Mouse (Mus musculus) G1E (cell line): ENCODE data around the gene Nccrp1. TPM values are rescaled to one million over a fixed set of nuclear protein-coding genes. Genes with fewer than 3 reads are reported as not detected.
A peak's percentile ranks its signal among the peaks of the same experiment; 100 is the strongest.

Source experiments
- ATAC-seq: 2 replicates; pipeline ENCODE4 v1.8.0; 2016; ENCODE audit warnings: mild to moderate bottlenecking; ENCODE audit not compliant: insufficient number of reproducible peaks, poor library complexity, low FRiP score, severe bottlenecking; ENCODE audit errors: extremely low read depth
- DNase-seq: peaks from one replicate; pipeline ENCODE4 v3.0.0; 2012; ENCODE audit warnings: low spot score
- H3K27me3 ChIP-seq: 2 replicates; pipeline ENCODE4 v1.6.1; 2012; ENCODE audit warnings: mild to moderate bottlenecking, low read length, inconsistent platforms; ENCODE audit not compliant: insufficient read depth
- H3K36me3 ChIP-seq: replicated peaks from 2 replicates; pipeline ENCODE3; 2012; ENCODE audit warnings: mild to moderate bottlenecking, inconsistent platforms
- H3K4me1 ChIP-seq: 2 replicates; pipeline ENCODE4 v1.6.1; 2012; ENCODE audit warnings: low read depth, low read length, inconsistent platforms, mixed read lengths; ENCODE audit not compliant: insufficient read depth
- H3K4me3 ChIP-seq: 2 replicates; pipeline ENCODE4 v1.5.1; 2012; ENCODE audit warnings: low read depth, mild to moderate bottlenecking, inconsistent platforms, low read length, moderate library complexity, mixed read lengths
- H3K9me3 ChIP-seq: replicated peaks from 2 replicates; pipeline ENCODE4 v1.6.1; 2012; ENCODE audit warnings: inconsistent platforms
- CTCF ChIP-seq: IDR thresholded peaks from 2 replicates; pipeline ENCODE4 v1.5.1; 2012; ENCODE audit warnings: low read depth, low read length, inconsistent platforms, mixed read lengths
- GATA1 ChIP-seq: IDR thresholded peaks from 2 replicates; pipeline ENCODE4 v1.6.1; 2012; ENCODE audit warnings: borderline replicate concordance, low read length, inconsistent platforms, mixed read lengths
- GATA2 ChIP-seq: IDR thresholded peaks from 2 replicates; pipeline ENCODE4 v1.6.1; 2012; ENCODE audit warnings: low read depth, low read length, inconsistent platforms, borderline replicate concordance
- POLR2AphosphoS5 ChIP-seq: IDR thresholded peaks from 2 replicates; pipeline ENCODE4 v1.6.1; 2012; ENCODE audit warnings: low read depth, low read length, inconsistent platforms; ENCODE audit not compliant: insufficient replicate concordance
- TAL1 ChIP-seq: conservative IDR thresholded peaks from 2 replicates; pipeline ENCODE4 v1.6.1; 2012; ENCODE audit warnings: low read depth, low read length, inconsistent platforms, mixed read lengths
- polyA plus RNA-seq: library from polyadenylated mRNA; stranded (reverse); fragments of >175 nt; gene quantifications from 2 replicates; pipeline ENCODE4 v1.2.3, GENCODE M21; 2012
- total RNA-seq, 2 experiments: library from RNA; stranded (forward) in 1 of 2; stranded (reverse) in 1 of 2; fragments of 200-1000 nt in 1 of 2; fragments of >200 nt in 1 of 2; fragmentation: Nextera tagmentation in 1 of 2; gene quantifications; 2 replicates each; pipeline ENCODE4 v1.2.3; 2014 to 2017

The Nccrp1 gene
- total and polyA plus RNA-seq, 3 experiments: 0.07 TPM; not detected in 2

DNA sequence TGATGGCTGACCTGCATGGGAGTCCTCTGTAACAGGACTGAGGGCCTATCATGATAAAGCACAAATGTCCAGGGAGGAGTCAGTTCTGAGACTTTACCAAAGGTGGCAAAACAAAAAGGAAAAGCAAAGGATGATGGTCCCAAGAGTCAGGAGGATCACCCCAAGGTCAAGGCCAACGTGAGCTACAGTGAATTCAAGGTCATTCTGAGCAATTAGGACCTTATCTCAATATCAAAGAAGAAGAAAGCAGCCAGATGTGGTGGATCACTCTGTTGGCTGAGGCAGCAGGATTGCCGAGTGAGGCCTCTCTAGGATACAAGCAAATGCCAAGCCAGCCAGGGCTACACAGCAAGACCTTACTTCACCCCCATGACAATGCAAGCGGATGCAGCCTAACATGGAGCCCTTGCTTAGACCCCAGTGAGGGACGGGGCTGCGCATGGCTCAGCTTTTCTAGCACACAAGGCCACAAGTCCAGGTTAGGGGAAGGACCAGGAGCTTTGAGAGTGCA is 31.5 kb upstream of the Nccrp1 start:
- no peak for DNase-seq
- TF ChIP-seq CTCF (no peak), POLR2AphosphoS5 (no peak), TAL1 (no peak), GATA2 (no peak), GATA1 (no peak)
- Histone ChIP-seq H3K4me3 (peak overlapping the region; percentile 8; the same call in 1 of the 2 replicates), H3K36me3 (peaks cover 73% of the 10 kb centered on the region), H3K4me1 (peaks cover 99% of the 10 kb centered on the region), H3K27me3 (no peaks in the 10 kb centered on the region), H3K9me3 (no peaks in the 10 kb centered on the region)
- ATAC-seq: no peak

DNA sequence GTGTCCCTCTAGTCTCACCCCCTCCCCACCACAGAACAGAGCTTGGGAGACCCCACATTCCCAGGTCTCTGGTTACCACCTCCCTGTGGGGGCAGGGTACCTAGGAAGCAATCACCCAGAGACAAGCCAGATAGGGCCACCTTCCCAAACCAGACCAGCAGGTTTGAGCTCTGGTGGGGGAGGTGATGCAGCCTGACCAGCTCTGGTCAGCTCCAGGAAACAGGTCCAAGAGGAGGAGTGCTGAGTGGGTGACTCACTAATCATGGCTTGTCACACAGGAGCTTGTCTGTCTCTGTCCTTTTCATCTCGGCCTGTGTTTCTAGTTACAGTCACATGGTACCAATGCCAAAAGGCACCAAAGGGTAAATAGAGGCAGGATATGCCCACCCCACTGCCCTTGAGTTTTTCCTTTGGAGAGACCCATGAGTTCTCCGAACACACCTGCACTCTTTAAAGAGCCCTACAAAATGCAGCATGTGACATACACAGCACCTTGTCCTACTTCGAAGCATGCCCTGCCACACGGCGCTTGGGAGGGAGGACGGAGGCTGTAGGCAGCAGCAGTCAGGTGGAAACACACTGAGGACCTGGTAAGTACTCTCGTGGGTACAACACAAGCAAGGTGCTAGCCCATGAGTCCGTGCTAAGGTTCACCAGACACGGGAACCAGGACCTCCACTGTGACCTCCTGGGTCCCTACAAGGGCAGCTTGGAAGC is 30.9 kb upstream of the Nccrp1 start:
- Histone ChIP-seq H3K27me3 (no peaks in the 10 kb centered on the region), H3K4me1 (peaks cover 99% of the 10 kb centered on the region), H3K4me3 (peak overlapping the region; percentile 8; the same call in 1 of the 2 replicates), H3K9me3 (no peaks in the 10 kb centered on the region), H3K36me3 (peaks cover 79% of the 10 kb centered on the region)
- ATAC-seq: no peak
- no peak for DNase-seq
- TF ChIP-seq CTCF (no peak), POLR2AphosphoS5 (no peak), GATA1 (no peak), TAL1 (no peak), GATA2 (no peak)

DNA sequence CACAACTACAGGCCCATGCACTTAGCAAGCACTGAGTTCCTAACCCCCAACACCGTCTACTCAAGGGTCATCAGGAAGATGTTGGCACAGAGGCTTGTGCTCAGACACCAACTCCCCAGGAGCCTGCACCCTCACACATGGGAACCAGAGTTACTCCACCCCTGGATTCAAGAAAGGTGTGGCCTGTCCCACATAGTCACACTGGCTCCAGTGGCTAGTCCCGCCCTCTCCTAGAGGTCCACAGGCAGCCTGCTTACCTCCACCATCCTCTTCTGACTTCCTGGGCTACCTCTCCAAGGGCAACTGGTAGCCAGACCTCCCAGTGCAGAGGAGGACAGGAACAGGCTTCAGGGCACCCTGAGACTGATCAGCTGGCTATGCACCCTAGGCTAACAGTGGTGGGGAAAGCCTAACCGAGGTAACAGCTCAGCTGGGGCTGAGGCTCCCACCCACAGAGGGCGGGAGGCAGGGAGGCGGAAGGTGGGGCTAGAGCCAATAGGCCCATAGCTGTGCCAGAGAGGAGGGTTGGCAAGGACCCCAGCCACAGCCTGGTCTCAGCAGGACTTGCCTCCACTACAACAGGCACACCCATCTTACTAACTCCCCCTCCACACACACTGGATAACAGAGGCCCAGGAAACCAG is 29.3 kb upstream of the Nccrp1 start:
- H3K4me3 ChIP-seq: peak overlapping the region; percentile 58; the same call in 1 of the 2 replicates

DNA sequence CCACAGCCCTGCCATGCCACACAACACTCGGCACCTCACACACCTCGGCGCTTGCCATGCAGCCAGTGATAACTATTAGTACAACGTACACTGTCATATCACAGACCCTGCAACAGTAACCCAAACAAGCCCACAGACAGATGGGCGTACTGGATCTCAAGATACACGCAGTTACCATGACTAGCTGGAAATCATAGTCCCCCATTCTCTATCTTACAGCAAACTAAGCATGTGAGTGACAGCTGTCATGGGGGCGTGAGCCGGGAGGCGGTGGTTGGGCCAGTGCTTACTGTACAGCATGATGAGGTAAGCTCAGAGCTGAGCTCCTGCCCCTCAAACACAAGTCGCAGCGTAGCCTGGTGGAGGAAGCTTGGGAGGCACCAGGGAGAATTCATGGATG is 28.5 kb upstream of the Nccrp1 start:
- ATAC-seq: no peak
- peaks cover 93% of the 10 kb centered on the region for H3K36me3 ChIP-seq
- H3K9me3 ChIP-seq: no peaks in the 10 kb centered on the region
- no peak for DNase-seq
- TF ChIP-seq GATA2 (no peak), CTCF (no peak), GATA1 (no peak), POLR2AphosphoS5 (no peak)
- no peaks in the 10 kb centered on the region for H3K27me3 ChIP-seq
- H3K4me1 ChIP-seq: peaks cover 97% of the 10 kb centered on the region
- no peak overlapping the region; the same call in 1 of the 2 replicates for H3K4me3 ChIP-seq

More for the DNA sequence above, 29.3 kb upstream of the Nccrp1 start:
- no peaks in the 10 kb centered on the region for H3K9me3 ChIP-seq
- H3K27me3 ChIP-seq: no peaks in the 10 kb centered on the region
- TF ChIP-seq CTCF (no peak), TAL1 (no peak), GATA1 (no peak), GATA2 (no peak)
- peaks cover 98% of the 10 kb centered on the region for H3K4me1 ChIP-seq
- DNase-seq (peak; percentile 63), ATAC-seq (peak; percentile 15; the same call in 1 of the 2 replicates)
- peaks cover 93% of the 10 kb centered on the region for H3K36me3 ChIP-seq

DNA sequence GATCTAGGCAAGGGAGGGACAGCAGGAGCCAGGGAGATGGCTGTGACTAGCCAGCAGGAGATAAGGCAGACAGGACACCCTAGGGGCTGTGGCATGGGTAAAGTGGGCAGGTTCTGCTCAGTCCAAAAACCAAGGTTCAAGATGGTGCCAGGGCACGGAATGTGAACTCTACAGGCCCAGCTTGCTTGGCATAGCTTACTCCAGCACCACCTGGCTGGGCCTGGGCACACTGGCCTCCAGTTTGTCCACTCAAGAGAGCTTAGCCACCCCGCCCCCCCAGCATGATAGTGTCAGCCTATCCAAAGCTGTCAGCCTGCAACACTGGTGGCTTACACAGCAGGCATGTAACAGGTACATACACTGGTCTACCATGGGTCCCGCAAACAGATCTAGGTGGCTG is 26.2 kb upstream of the Nccrp1 start:
- H3K9me3 ChIP-seq: no peaks in the 10 kb centered on the region
- H3K4me1 ChIP-seq: peaks cover 88% of the 10 kb centered on the region
- DNase-seq (no peak), ATAC-seq (no peak)
- TF ChIP-seq GATA1 (no peak), CTCF (no peak)
- H3K36me3 ChIP-seq: peaks cover 94% of the 10 kb centered on the region
- no peak overlapping the region for H3K4me3 ChIP-seq
- no peaks in the 10 kb centered on the region for H3K27me3 ChIP-seq

DNA sequence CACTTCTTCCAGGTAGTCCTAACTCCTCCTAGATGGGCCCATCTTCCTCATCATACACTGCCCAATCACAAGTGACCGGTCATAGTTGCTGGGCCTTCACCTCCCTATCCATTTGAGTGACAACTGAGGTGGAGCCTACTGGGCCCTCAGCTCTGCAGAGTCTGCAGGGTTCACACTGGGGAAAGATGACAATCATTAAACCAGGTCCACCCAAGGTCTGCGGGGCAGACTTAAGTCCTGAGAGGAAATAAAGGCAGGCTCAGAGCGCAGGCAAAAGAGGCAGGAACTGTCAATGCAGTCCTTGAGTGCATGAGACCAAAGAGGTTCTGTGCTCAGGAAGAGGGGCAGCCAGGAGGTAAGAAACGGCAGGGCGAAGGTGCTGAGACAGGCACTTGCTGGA is 25.6 kb upstream of the Nccrp1 start:
- H3K4me1 ChIP-seq: peaks cover 88% of the 10 kb centered on the region
- no peaks in the 10 kb centered on the region for H3K27me3 ChIP-seq
- no peak overlapping the region for H3K4me3 ChIP-seq
- TF ChIP-seq GATA1: no peak
- no peak for TF ChIP-seq CTCF
- no peak for TF ChIP-seq POLR2AphosphoS5
- TF ChIP-seq GATA2: no peak
- TF ChIP-seq TAL1: no peak
- ATAC-seq (no peak), DNase-seq (no peak)
- no peaks in the 10 kb centered on the region for H3K9me3 ChIP-seq
- H3K36me3 ChIP-seq: peaks cover 94% of the 10 kb centered on the region
